Mouse (Mus musculus): ENCODE results near the gene A930009A15Rik. TPM values are rescaled to one million over a fixed set of nuclear protein-coding genes. Genes with fewer than 3 reads are reported as not detected.
A peak's percentile ranks its signal among the peaks of the same experiment; 100 is the strongest.

Gene A930009A15Rik
- polyA plus RNA-seq, 1 experiment from 2014 or later, result 0.32 TPM

DNA sequence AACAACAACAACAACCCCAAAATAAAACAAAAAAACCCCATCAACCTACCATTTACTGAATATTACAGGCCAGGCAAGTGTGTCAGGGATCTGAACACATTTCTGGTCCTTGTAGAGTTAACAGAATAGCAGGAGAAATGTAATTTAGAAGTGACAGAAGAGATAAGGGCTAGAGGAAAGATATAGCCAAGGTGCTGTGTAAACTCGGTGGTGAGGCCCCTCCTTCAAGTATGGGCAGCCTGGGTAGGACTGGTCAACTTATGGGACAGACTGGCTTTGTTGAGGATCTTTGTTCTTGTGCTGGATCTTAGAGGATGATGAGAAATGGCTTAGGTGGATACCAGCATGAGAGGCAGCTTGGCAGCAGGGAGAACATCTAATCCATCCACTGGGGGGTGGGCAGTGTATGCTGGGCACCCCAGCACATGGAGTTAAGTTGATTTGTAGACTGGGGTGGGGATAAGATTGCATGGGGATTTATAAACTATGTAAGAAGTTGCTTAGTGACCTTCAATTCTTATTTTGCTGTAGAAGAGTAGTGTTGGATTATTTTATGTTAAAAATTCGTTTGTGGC, 14.5 kb upstream of the A930009A15Rik start:
- WGBS, result 43% methylated on average over 2 of the region's 2 CpGs
- H3K9ac ChIP-seq, result no peak overlapping the region
- no peaks in the 10 kb centered on the region for H3K36me3 ChIP-seq
- H3K9me3 ChIP-seq, result no peaks in the 10 kb centered on the region
- no peak for ATAC-seq (ENCODE audit: insufficient number of reproducible peaks, insufficient read depth, low FRiP score, low TSS enrichment)
- no peak overlapping the region for H3K4me2 ChIP-seq (replicated peaks)
- H3K4me1 ChIP-seq, result peaks cover 13% of the 10 kb centered on the region
- H3K4me3 ChIP-seq, result no peak overlapping the region
- H3K27ac ChIP-seq, result no peak overlapping the region
- H3K27me3 ChIP-seq, result no peaks in the 10 kb centered on the region

DNA sequence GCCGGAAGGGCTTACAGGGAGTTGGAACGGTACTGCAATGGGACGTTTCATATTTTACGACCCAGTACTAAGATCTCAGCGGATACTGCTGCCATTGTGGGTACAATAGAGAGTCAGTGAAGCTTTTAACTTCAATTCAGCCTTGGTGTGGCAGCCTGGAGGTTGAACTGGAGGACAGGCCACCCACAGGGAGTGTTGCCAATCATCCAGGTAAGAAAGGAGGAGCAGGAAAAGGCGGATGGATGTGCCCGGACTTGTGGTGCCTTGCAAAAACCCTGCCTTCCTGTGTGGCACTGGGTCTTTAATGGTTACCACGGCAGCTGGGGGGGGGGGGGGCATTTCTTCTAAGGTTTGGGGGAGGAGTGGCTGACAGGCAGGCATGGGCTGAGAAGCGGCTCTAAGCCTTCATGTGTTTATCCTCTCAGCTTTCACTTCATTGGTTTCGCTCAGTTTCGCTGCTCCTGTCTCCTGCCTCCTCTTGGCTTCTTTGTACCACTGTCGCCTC, 13.0 kb upstream of the A930009A15Rik start:
- H3K4me2 ChIP-seq (replicated peaks), result peak overlapping the region; percentile 21
- 28% methylated on average over 12 of the region's 12 CpGs for WGBS
- peaks cover 13% of the 10 kb centered on the region for H3K4me1 ChIP-seq
- no peaks in the 10 kb centered on the region for H3K36me3 ChIP-seq
- no peaks in the 10 kb centered on the region for H3K27me3 ChIP-seq
- peak; percentile 24; the same call in 1 of the 2 replicates for ATAC-seq (ENCODE audit: insufficient number of reproducible peaks, insufficient read depth, low FRiP score, low TSS enrichment)
- H3K9me3 ChIP-seq, result no peaks in the 10 kb centered on the region
- H3K9ac ChIP-seq, result no peak overlapping the region
- H3K27ac ChIP-seq, result 0 out of 2 replicates have a peak overlapping the region, but pooled peaks have one; percentile 36
- H3K4me3 ChIP-seq, result no peak overlapping the region

DNA sequence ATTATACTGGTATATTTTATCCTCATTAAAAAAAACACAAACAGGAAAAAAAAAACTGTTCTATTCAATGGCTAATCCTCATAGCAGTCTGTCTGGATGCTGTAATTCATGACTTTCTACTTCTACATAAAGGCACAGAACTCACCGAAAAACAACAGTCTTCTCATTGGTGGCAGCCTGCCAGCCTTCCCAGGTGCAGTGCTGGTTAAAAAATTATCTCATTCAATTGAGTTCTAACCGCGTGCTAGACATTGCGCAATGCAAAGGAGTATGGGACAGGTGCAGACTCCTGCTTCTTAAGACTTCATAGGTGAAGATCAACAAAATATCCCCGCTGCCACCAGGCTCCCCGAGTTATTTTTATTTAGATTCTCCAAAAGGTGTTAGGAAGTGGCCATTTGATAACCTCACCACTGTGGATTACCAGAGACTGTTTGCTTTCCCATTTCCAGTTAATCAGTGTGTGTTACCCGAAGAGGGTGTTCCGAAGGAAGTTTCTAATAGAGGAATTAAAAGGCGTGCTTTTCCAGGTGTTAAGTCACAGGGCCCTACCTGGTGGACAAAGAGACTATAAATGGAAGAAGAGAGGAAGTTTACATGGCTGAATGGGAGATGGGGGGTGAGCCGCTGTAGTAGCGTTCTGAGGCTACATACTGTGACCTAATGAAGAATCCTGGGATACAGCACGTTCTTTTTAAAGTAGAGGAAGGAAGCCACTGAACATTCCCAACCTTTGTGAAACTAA, 8.5 kb upstream of the A930009A15Rik start:
- ATAC-seq (ENCODE audit: insufficient number of reproducible peaks, insufficient read depth, low FRiP score, low TSS enrichment), result no peak
- no peaks in the 10 kb centered on the region for H3K9me3 ChIP-seq
- no peaks in the 10 kb centered on the region for H3K36me3 ChIP-seq
- no peaks in the 10 kb centered on the region for H3K27me3 ChIP-seq
- H3K27ac ChIP-seq, result no peak overlapping the region
- H3K4me2 ChIP-seq (replicated peaks), result no peak overlapping the region
- H3K9ac ChIP-seq, result no peak overlapping the region
- H3K4me3 ChIP-seq, result no peak overlapping the region
- 73% methylated on average over 12 of the region's 12 CpGs for WGBS
- peaks cover 8% of the 10 kb centered on the region for H3K4me1 ChIP-seq

DNA sequence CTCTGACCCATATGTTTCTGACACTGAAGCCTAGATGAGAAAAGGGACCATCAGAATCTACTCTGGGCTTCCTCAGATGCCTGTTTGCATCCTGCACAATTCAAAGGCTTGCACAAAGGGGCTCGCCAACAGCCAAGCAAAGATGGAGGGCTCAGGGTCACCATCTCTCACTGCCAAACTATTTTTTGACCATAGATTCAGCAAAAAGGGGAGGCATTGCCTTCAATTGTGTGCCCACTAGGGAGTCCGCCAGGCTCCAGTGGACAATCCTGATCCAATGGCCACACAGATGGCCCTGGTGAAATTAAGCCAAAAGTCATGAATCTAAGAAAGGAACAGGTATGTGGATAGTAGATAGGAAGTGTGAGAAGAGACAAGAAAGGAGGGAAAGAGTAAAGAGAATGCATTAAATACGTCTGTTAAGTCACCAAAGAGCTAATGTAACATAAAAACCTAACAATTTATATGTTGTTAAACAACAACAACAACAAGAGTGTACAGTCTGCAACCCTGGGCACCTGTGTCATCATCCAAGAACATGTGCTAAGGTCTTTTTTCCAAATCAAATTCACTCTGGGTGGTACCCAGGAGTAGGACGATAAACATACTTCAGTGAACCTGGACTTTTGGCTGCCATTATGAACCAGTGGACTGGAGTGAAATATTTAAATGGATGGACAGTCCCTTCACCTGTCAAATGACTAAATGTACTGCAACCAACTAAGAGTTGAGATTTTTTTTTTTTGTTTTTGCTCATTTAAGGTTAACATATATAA, 6.7 kb upstream of the A930009A15Rik start:
- Histone ChIP-seq H3K36me3 (no peaks in the 10 kb centered on the region), H3K4me1 (no peaks in the 10 kb centered on the region), H3K9ac (no peak overlapping the region), H3K27ac (no peak overlapping the region), H3K9me3 (0 out of 2 replicates have a peak, but pooled peaks cover 3% of the 10 kb centered on the region), H3K4me2 (replicated peaks) (no peak overlapping the region), H3K27me3 (no peaks in the 10 kb centered on the region), H3K4me3 (no peak overlapping the region)
- ATAC-seq (ENCODE audit: insufficient number of reproducible peaks, insufficient read depth, low FRiP score, low TSS enrichment), result no peak
- WGBS, result 87% methylated on average over 4 of the region's 4 CpGs

DNA sequence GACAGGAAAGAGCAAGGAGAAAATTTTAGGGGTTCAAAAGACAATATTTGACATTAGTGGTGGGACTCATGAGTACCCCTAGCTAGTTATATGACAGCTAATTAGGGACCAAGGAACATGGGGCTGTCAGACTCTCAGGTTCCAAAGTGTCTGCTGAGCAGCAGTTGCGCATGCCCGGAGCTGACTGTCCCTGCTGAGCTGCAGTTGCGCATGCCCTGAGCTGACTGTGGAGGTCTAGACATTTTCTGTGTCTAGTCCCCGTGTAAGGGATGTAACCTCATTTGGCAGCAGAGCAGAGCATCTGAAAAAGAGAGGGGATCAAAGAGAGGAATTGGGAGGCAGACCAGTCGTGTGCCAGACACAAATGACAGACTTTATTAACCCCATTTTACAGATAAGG, 5.8 kb upstream of the A930009A15Rik start:
- no peak overlapping the region for H3K9ac ChIP-seq
- no peak for ATAC-seq (ENCODE audit: insufficient number of reproducible peaks, insufficient read depth, low FRiP score, low TSS enrichment)
- H3K27me3 ChIP-seq, result no peaks in the 10 kb centered on the region
- 74% methylated on average over 5 of the region's 5 CpGs for WGBS
- no peak overlapping the region for H3K4me3 ChIP-seq
- H3K27ac ChIP-seq, result no peak overlapping the region
- no peak overlapping the region for H3K4me2 ChIP-seq (replicated peaks)
- H3K4me1 ChIP-seq, result no peaks in the 10 kb centered on the region
- H3K9me3 ChIP-seq, result 0 out of 2 replicates have a peak, but pooled peaks cover 3% of the 10 kb centered on the region
- no peaks in the 10 kb centered on the region for H3K36me3 ChIP-seq

DNA sequence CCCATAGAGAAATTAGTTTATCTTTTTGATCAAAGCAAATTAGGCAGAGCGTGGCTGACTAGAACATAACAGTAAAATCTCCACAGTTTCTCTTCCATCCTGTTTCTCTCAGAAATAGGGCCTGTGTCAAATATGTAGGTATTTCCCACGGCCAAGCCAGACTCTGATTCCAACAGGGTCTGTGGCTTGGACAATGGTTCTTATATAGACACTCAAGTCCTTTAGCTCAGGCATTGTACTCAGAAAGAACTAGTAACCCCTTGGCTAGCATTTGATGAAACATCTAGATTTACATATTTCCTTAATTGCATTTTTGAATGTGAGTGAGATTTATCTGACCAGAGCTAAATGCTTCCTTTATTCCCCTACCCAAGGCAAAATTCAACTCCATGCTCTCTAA, 791 bp downstream of the A930009A15Rik start:
- Histone ChIP-seq H3K4me2 (replicated peaks) (no peak overlapping the region), H3K4me1 (no peaks in the 10 kb centered on the region), H3K4me3 (no peak overlapping the region), H3K9me3 (0 out of 2 replicates have a peak, but pooled peaks cover 3% of the 10 kb centered on the region), H3K36me3 (no peaks in the 10 kb centered on the region), H3K27ac (no peak overlapping the region), H3K9ac (no peak overlapping the region), H3K27me3 (no peaks in the 10 kb centered on the region)
- no peak for ATAC-seq (ENCODE audit: insufficient number of reproducible peaks, insufficient read depth, low FRiP score, low TSS enrichment)
- 66% methylated on average over 2 of the region's 2 CpGs for WGBS

DNA sequence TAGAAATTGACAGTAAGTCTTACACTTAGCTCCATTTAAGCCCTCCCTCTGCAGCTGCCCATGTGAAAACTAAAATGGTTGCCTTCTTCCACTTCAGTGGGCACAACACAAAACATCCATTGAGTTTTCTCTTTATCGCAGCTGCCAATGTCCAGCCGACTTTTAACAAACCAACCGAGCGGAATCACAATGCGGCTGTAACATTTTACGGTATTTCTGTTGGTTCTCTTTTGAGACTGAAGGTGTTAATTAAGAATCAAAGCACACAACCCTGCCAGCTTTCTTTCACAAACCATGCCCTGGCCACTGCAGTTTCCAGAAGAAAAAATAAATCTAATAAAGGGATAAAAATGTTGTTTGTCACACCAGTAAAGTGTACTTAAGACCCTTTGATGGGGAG, 1.5 kb downstream of the A930009A15Rik start:
- Histone ChIP-seq H3K9ac (no peak overlapping the region), H3K4me2 (replicated peaks) (no peak overlapping the region), H3K4me1 (no peaks in the 10 kb centered on the region), H3K36me3 (no peaks in the 10 kb centered on the region), H3K27me3 (no peaks in the 10 kb centered on the region), H3K4me3 (no peak overlapping the region), H3K27ac (no peak overlapping the region), H3K9me3 (0 out of 2 replicates have a peak, but pooled peaks cover 3% of the 10 kb centered on the region)
- WGBS, result 33% methylated on average over 6 of the region's 6 CpGs
- ATAC-seq (ENCODE audit: insufficient number of reproducible peaks, insufficient read depth, low FRiP score, low TSS enrichment), result no peak

DNA sequence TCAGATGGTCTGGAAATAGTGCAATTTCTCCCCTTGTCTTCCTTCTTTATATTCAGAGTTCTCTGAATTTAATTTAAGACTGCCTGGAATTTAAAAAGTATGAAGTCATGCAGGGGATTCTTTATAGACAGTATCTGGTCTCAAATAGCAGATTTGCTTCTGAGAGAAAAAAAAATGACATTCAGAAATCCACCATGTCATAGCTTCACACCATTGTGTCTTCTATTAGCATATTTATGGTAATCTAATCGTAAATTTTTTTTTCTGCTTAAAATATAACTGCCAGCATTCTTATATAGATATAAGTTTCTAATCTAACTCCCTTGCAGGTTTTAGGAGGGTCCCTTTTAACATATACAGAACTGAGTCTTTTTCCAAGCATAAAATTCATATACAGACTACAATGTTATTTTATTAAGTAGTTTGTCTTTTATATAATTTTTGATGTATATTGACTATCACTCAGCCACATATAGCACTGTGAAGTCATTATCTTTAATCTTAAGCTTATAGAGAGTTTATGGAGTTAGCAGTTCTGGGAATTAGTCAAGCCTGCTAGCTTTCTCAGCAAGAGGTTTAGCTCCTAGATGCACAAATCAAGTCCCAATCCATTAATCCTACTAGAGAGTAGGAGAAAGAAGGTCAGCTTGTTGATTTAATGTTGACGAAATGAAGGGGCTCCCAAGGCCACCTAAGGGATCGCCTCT, 2.1 kb downstream of the A930009A15Rik start:
- no peak overlapping the region for H3K4me2 ChIP-seq (replicated peaks)
- H3K4me1 ChIP-seq, result no peaks in the 10 kb centered on the region
- no peaks in the 10 kb centered on the region for H3K27me3 ChIP-seq
- H3K9ac ChIP-seq, result no peak overlapping the region
- ATAC-seq (ENCODE audit: insufficient number of reproducible peaks, insufficient read depth, low FRiP score, low TSS enrichment), result no peak
- no peaks in the 10 kb centered on the region for H3K36me3 ChIP-seq
- WGBS, result 62% methylated on average over 3 of the region's 3 CpGs
- no peak overlapping the region for H3K27ac ChIP-seq
- H3K9me3 ChIP-seq, result 0 out of 2 replicates have a peak, but pooled peaks cover 3% of the 10 kb centered on the region
- no peak overlapping the region for H3K4me3 ChIP-seq

DNA sequence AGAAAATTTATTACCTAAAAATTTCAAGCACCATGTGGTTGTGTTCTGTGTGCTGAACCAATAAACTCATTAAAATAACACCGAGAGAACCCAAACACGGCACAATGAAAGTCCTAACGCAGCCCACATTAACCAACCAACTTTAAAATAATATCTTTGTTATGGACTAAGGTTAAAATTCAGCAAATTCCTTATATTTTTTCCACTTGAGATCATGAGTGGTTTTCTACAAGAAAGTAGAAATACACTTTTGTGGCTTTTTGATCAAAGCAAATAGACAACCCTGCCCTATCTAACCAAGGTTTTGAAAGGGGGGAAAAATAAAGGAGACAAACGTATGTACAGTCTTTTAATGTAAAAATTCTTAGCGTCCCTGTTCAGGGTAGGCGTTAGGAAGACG, 9.3 kb downstream of the A930009A15Rik start:
- H3K4me2 ChIP-seq (replicated peaks), result no peak overlapping the region
- 58% methylated on average over 7 of the region's 7 CpGs for WGBS
- H3K36me3 ChIP-seq, result no peaks in the 10 kb centered on the region
- peaks cover 5% of the 10 kb centered on the region; the same call in 1 of the 2 replicates for H3K4me1 ChIP-seq
- H3K4me3 ChIP-seq, result no peak overlapping the region
- ATAC-seq (ENCODE audit: insufficient number of reproducible peaks, insufficient read depth, low FRiP score, low TSS enrichment), result no peak
- H3K9me3 ChIP-seq, result no peaks in the 10 kb centered on the region
- peaks cover 7% of the 10 kb centered on the region; the same call in 1 of the 2 replicates for H3K27me3 ChIP-seq
- no peak overlapping the region for H3K9ac ChIP-seq
- no peak overlapping the region for H3K27ac ChIP-seq

DNA sequence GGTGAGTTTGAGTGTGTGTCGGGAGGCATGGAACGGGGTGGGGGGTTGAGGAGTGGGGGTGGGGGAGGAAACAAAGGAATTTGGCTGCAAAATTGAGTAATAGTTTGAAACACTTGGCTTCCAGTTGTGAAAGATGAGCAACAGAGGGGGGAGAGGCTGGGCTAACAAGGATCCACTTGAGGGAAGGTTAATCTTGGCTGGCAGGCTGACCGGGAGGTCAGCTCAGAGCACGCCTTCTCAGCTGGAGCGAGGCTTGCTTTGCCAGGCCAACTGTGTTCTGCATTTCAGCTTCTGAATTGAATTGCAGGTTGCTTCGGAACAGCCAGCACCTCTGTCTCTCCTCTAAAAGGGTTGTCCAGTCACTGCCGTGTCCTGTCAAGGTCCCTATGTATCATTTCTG, 9.7 kb downstream of the A930009A15Rik start:
- Histone ChIP-seq H3K36me3 (no peaks in the 10 kb centered on the region), H3K9me3 (no peaks in the 10 kb centered on the region), H3K4me3 (no peak overlapping the region), H3K27me3 (peaks cover 11% of the 10 kb centered on the region; the same call in 1 of the 2 replicates), H3K4me2 (replicated peaks) (no peak overlapping the region), H3K27ac (no peak overlapping the region), H3K4me1 (peaks cover 6% of the 10 kb centered on the region; the same call in 1 of the 2 replicates), H3K9ac (no peak overlapping the region)
- WGBS, result 15% methylated on average over 7 of the region's 7 CpGs
- no peak for ATAC-seq (ENCODE audit: insufficient number of reproducible peaks, insufficient read depth, low FRiP score, low TSS enrichment)

DNA sequence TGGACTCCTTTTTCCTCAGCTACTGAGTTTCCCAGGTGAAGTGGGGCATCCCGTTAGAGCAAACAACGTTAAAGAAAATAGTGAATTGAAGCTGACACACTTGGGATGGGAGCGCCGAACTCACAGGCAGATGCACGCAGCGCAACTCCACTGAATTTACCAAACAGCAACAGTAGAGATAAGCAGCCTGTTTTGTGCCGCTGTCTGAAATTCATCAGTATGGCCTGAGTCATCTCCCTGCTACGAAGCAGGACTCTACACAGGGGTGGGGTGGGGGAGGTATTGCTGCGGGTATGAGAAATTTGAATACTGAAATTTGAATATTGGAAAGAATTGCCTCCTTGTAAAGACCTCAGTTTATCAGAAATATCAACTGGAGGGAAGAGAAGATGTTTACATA, 12.2 kb downstream of the A930009A15Rik start:
- no peak for ATAC-seq (ENCODE audit: insufficient number of reproducible peaks, insufficient read depth, low FRiP score, low TSS enrichment)
- no peak overlapping the region for H3K4me3 ChIP-seq
- H3K27me3 ChIP-seq, result peaks cover 24% of the 10 kb centered on the region
- H3K9me3 ChIP-seq, result no peaks in the 10 kb centered on the region
- H3K36me3 ChIP-seq, result no peaks in the 10 kb centered on the region
- 81% methylated on average over 9 of the region's 9 CpGs for WGBS
- H3K9ac ChIP-seq, result no peak overlapping the region
- no peak overlapping the region for H3K27ac ChIP-seq
- no peak overlapping the region for H3K4me2 ChIP-seq (replicated peaks)
- H3K4me1 ChIP-seq, result peaks cover 12% of the 10 kb centered on the region; the same call in 1 of the 2 replicates

All from embryonic facial prominence, embryonic 12.5 days (tissue).